Mouse (Mus musculus) kidney, postnatal 4 days (tissue): ENCODE data around the gene Nt5c3b.

Experiments
- DNase-seq, 2 experiments: peaks; one replicate each; pipeline ENCODE4 v3.0.0; 2021; ENCODE audit warnings: mixed read lengths in 2 of 2

Gene Nt5c3b

DNA sequence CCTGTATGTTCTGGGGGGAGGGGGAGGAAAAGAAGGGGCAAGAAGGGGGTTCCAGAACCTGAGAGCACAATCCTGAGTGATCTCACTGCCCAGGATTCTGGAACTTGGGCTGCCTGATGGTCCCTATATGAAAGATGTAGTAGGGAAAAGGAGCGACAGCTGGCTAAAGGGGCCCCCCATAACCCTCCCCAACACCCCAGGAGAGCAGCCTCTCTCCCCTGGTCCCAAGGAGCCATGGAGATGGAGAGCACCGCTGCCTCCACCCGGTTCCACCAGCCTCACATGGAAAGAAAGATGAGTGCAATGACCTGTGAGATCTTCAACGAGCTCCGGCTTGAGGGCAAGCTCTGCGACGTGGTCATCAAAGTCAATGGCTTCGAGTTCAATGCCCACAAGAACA lies at the start of gene Nt5c3b, which contains the start of gene Klhl10:
Gene Nt5c3b (minus strand): TSS at position 12 of the 400 bp plus-strand sequence.
Gene Klhl10 (plus strand): TSS at position 121 of the 400 bp plus-strand sequence.
- DNase-seq = no peak

DNA sequence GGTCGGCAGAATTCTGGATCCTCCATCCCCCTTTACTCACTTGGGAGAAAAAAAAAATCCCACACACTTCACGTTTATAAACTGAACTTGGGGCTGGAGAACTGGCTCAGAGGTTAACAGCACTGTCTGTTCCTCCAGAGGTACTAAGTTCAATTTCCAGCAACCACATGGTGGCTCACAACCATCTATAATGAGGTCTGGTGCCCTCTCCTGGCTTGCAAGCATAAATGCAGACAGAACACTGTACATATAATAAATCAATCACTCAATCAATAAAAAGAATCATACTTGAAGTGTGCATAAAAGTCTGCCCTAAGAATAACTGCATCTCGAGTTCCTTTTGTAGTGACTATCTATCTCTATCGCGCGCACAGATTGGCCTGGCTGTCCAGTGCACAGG lies 49.3 kb upstream of the Nt5c3b start:
- no peak for DNase-seq

DNA sequence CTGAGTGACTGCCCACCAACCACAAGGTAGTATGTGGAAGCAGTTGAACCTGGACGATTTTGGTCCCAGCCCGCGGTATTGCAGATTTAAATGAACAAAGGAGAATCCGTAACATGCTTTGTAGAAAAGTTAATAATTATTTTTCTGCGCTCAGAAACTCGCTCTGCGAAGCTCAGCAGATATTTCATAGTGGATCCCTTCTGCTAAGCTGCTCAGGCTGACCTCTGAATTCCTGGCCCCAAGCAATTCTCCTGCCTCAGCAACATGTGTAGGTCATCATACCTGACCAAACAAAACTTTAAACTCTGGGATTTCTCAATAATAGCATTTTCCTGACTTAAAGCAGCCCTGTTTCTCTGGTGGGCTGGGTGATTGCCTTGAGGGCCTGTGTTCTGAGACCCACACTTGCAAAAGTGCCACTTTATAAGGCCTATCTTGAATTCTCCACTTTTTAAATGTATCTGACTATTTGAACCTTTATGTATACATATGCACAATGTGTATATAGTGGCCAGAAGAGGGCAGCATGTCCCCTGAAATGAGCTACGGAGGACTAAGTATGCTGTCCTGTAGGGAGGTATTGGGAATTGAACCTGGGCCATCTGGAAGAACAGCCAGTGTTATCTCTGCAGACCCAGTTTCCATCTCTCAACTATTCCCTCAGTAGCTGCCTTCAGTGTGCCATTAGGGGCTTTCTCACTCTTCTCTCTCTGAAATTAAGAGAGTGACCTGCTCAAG lies 44.4 kb upstream of the Nt5c3b start:
- peak; percentile 39 to 52 for DNase-seq

DNA sequence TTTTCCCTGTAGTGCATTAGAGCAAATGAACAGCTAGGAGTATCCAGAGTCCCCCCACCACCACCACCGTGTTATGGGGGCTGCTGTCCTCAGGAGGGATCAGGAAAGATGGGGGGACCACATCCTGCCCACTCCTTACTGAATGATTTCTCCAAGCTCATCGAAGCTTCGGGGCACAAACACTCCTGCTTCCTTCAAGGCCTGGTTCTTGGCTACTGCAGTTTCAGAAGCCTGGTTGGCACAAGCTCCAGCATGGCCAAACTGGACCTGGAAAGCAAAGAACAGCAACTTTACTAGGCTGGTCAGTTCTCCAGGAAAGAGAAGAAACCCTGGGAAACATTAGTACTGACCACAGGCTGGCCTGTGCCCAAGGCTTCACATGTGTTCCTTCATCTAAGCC lies 42.9 kb upstream of the Nt5c3b start:
- no peak for DNase-seq

DNA sequence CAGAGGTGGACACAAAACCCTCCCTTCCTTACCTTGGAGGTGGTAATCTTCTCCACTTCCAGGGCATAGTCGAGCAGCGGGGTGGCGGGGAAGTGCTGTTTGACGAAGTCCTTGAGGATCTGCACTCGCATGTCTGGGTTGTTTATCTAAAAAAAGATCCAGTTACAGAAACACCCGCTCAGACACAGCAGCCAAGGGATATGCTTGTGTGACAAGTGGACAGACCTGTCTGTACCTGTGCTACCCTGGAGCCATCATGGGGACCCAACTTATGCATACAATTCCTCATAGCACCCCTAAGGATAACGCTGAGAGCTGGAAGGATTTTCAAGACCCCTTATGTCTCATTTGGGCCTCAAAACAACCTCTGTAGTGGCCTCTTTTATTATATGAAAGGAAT lies 37.5 kb upstream of the Nt5c3b start:
- DNase-seq = no peak

DNA sequence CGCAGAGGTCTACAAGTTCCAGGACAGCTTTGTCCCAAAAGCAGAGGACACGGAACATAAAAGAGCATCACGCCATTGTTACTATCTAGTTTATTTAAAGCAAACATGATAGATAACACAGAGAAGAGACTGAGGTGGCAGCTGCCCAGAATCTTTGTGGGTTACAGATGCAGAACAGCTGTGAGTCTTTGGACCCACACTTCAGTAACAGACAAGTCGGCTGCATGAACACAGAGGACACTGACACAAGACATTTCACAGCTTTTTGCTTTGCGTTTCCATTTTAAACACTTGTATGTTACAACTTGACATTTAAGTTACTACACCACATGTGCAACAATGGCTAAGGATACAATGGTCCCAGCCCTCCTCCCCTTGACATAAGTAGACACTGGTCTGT lies 34.7 kb upstream of the Nt5c3b start:
- no peak for DNase-seq

DNA sequence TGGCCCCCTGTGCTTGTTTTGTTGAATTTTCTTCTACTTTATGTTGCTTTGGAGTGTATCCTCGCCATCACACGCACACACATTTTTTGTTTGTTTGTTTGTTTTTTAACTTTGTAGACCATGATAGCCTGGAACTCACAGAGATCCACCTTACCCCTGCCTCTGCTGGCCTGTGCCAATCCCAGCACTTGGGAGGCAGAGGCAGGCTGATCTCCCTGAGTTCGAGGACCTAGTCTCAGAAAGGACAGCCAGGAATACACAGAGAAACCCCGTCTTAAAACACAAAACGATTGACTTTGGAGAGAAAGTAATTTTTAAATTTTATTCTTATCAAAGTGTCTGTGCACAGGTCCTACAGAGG lies 31.3 kb upstream of the Nt5c3b start:
- no peak for DNase-seq

DNA sequence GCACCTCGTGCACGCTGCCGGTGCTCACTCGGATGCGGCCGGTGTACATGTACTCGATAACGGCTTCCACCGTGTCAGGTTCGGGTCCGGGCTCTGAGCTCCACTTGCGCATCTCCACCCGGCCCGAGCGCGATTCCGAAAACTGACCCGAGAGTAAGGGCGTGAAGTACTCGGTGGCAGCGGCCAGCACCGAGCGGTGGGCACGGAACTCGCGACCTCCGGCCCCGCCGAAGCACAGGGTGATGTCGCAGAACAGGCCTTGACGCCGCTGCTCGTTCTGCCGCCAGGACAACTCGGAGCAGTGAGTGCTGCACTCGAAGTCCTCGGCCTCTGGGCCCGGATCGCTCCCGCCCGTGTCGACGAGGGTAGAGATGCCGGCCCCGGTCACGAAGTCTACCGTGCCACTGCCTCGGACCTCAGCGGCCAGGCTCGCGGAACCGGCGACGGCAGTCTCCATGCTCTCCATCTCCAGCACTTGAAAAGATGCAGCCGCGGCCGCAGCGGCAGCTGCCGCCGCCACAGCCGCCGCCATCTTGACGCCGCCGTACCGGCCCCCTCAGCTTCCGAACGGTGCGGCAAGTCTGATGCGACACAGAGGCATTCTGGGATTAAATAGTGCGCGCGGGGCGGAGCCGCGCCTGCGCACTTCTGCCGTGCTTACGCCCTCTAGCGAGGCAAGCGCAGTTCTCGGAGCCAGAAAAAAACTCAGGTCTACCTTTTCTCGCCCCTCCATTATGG lies 30.8 kb upstream of the Nt5c3b start, which contains the start of gene Klhl11:
Gene Klhl11 (minus strand): TSS at position 545 of the 738 bp plus-strand sequence.
- DNase-seq = peak; percentile 90 to 94

DNA sequence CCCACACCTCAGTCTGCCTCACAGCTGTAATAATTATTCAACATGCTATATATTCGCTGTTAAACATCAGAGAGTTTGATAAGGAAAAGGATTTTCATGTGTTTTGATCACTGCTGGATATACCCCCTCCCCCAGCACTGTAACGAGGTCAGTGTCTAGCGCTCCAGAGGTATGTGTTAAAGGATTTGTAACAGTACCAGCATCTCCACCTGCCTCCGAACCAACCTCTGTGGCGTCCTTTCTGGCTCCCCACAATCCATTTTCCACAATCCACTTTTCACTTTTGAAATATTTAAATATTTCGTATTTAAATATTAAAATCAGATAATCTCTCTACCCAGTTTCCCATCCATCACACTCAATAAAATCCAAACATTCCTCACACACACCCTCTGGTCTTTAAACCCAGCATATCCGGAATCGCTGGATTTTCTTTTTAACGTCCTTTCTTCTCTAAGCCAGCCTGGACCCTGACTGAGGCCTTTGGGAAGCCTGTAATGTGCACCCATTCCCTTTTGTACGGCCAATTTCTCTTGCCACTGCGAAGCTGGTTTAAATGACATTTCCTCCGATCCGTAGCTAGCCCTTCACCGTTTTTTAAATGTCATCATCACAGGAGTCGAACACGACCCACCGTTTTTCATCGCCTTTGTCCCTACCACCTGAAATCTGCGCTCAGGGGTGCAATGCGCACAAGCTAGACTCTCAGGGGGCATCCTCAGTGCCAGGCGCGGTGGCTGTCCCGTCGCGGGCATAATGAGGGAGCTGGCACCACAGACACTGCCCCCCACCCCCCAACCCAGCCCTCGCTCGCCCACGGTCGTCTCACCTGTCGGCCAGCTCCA lies 30.0 kb upstream of the Nt5c3b start:
- peak in 1 of 2 experiments; percentile 7 for DNase-seq

DNA sequence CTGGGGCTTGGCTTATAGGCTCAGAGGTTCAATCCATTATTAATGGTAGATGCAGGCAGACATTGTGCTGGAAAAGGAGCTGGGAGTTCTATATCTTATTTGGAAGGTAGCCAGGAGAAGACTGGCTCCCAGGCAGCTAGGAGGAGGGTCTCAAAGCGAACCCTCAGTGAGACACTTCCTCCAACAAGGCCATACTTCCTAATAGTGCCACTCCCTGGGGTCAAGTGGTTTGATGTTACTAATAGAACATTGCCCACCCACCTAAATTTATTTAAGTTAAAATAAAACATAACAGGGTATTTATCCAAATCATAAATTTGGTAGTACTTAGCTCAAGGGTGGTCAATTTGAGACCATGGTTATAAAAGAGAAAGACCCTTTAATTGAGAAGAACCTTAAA lies 24.2 kb upstream of the Nt5c3b start:
- no peak for DNase-seq

DNA sequence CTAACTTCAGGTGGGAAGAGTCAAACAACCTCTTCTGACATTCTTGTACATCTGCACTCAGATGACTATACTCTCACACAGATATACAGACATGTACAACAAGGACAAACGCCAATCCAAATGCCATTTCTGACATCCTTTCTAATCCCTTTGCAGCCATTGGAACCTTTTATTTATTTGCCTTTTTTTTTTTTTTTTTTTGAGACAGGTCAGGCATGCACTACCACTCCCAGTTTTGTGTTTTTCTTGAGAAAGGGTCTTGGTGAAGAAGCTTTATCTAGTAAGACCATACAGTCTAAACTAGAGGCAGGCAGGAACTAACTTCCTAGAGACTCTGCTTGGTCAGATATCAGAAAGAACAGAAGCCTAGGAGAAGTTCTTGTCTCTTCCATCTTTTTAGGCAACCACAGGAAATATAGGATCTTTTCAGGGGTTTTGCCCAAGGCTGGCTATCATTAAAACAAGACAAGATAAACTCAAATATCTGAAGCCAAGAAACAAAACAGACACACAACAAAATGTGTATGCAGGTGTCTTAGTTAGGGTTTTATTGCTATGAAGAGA lies 23.7 kb upstream of the Nt5c3b start:
- no peak for DNase-seq

DNA sequence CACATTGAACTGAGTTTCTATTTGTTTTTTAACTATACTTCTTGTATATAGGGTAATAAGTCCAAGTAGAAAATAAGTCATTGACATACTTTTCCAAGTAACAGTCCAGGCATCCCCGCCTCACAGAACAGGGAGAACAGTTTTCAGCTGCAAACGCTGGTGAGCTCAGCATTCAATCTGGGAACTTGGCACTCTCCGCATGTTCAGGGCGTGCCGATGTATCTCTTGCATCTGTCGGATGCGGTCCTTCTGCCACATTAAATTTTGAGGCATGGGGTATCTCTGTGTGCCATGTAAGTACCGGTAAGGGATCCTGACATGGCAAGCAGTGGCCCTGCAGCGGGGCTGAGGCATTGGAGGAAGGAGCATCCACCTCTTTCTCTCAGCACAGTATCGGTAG lies 21.1 kb upstream of the Nt5c3b start:
- no peak for DNase-seq

DNA sequence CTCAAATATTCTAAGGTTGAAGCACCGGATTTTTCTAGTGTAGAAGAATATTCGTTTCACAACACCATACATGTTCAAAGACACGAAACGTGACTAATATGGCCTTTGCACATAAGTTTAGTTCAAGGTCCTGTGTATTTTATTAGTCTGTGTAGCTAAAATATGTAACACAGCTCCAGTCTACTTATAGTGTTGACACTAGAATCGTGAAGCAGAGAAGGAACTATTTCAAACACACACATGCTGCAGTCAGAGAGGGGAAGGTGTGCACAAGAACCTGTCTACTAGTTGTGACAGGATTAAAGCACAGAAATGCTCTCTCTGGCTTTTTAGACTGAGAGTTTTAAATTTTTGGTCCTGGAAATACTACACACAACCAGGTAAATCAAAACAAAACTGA lies 16.1 kb upstream of the Nt5c3b start:
- DNase-seq = no peak

DNA sequence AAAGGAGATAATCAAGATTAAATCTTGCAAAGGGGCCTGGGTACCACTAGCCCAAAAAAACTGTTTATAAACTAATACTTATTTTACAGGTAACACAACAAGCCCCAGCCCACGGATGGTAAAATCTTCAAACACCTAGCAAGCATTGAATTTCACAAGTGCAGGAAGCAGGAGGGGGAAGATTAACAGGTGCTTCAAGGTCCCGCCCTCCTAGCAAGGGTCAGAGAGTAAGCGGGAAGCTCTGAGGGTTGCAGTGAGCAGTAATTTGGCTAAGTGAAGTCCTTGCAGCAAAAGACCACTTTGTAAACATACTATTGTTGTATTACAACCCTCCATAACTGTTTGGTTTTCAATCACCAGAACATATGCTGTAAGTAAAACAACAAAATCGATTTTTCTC lies 15.6 kb upstream of the Nt5c3b start:
- DNase-seq = no peak

DNA sequence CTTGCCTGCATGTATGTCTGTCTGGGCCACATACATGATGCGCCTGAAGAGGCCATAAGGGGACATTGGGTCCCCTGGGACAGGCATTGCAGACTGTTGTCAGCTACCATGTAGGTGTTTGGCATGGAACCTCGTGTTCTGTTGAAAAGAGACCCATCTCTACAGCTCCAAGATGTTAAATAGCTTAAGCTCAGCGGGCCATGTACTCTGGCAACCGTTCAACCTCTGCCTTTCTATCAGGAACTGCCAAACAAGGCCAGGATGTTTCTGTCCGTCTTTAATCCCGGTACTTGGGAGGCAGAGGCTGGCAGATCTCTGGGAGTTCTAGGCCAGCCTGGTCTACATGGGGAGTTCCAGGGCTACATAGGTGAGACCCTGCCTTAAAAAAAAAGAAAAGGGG lies 1.0 kb upstream of the Nt5c3b start:
- no peak for DNase-seq

DNA sequence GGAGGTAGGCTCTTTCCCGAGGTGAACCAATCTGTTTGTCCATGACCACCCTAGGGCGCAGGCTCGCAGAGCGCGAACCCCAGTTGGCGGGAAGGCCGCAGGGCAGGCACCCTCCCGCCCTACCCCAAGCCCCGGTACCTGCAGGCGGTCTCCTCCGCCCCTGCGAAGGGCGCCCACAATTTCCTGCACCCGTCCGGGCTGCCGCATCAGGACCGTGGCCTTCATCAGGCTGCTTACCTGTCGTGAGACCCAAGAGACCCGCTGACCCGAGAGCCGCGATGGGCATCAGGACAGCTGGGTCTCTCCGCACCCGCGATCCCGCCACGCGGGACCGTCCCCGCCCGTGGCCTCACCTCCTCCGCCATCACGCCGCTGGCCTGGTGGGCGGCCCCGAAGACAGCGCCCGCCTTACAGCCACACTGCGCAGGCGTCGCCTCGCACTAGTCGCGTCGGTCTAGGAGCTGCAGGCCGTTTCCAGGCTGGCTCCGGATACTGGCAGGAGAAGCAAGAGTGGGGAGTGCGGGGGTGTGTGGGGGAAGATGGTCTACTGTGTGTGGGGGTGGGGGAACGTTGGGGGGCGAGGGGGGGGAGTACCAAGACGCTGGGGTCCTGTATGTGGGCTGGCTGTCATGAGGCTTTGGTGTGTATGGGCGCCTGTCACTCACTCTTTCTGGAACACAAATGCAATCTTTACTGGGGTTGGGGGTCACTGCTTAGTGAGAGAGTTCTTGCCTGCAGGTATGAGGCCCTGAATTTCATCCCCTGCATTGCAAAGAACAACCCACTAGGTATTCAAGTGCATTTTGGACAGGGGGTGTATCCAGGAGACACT lies 701 bp downstream of the Nt5c3b start:
- peak; percentile 89 to 93 for DNase-seq

DNA sequence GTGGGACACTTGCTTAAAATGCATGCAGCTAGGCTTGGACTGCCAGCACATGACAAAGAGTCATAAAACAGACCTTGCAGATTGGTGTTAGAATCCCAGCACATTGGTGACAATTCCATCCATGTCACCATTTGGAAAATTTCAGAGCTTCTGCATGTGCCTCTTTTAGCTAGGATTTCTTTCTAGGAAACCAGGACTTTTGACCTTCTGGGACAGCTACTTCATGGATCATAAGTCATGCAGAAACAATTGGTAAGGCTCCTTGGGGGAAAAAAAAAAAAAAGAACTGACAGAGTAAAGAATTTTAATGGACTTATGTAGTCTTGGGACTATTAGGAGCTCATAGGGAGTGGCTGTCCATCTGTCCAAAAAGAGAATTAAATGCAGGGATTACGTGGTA lies 3.7 kb downstream of the Nt5c3b start:
- no peak for DNase-seq

DNA sequence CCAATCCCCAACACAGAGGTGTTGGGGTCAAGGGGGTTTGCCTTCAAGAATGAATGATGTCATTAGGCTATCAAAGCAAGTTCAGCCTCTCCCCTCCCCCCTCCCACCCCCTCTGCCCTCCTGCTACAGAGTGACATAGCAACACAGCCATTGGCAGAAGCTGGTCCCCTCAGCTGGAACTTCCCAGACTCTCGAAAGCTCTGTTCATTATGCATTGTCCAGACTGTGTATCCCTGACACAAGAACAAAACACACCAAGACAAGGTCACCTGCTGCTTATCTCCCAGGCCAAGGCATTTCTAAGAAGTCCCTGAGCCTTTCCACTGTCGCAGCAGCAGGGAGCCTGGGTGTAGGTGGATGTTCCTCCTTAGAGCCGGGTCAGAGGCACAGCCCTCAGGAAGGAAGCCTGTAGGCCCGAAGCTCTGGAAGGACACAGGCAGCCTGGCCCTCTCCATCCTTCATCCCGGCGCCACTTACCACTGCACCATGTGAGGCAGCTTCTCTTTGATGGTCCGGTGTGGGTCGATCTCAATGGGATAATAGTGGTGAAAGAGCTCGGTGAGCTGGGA lies 5.8 kb downstream of the Nt5c3b start:
- no peak for DNase-seq

DNA sequence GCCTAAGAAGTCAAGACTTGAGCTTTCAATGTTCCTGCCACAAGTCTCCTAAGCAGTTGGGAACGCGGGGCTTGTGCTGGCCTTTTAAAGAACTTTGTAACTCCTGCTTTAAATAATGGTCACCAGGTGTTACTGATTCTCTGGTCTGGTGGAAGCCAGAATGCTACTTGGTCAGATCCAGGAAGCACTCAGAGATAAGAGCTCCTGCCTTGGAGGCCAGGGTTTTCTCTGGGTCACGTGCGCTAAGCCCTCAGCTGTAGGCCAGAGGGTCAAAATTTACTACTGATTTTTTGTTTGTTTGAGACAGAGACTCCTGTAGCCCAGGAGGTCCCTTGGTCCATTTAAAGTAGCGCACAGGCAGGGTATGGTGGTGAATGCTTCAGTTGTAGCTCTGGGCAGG lies 9.6 kb downstream of the Nt5c3b start:
- DNase-seq = no peak

DNA sequence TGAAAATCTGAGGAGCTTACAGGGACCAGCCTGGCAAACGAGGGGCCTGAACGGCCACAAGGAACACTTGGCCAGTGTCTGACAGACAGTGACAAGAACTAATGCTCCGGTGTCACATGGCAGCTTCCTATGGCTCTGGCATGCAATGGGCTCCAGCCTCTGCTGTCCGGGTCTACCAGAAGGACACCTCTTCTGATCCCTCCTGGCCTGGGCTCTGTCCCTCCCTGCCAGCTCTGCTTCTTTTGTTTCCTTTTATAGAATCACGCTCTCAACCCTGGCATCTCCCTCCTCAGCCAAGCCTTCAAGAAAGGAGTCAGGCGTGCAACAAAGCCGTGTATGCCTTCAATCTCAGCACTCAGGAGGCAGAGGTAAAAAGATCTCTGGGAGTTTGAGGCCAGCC lies 11.6 kb downstream of the Nt5c3b start:
- DNase-seq = no peak

DNA sequence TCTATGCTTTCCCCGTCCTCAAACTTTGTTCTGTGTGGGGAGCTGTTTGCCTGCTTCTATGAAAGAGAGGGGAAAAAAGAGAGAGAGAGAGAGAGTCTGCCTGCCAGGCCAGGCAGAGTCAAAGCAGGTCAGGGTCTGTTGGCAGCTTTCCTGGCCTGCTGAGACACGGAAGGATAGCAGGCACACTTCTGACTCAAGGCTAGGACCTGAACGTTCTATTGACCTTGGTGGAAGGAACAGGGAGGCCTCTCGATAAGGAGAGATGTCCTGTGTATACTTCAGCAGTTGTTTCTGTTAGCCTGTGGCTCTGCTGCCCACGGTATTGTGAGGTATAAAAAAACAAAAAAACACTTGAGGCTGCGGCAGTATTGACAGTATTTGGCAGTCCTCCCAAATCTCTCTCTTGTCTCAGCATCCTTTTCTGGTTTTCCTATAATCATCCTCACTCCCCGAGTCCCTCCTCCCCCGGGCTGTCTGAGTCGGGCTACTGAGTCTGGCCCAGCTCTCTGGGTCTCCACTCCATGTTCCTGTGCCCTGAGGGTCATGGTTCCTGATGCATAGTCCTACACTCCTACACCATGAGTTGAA lies 12.9 kb downstream of the Nt5c3b start:
- no peak for DNase-seq
